Mouse (Mus musculus): ENCODE measurements around the gene Prl3d1.
"Not testable (repeated sequence)": the region's sequence is repeated elsewhere in the genome, so short reads cannot be mapped to it uniquely, and the experiment has no call there.

Prl3d1 gene

GRCm38 (mm10) chr13:27093890-27094289 lies at the start of gene Prl3d1:
TSS of gene Prl3d1 (plus strand) at chr13:27094190.
- DNase-seq (ENCODE audit: low read depth, low spot score): not testable (repeated sequence)

GRCm38 (mm10) chr13:27057270-27057669 lies 36.7 kb upstream of the Prl3d1 start, which contains the start of gene Prl:
TSS of gene Prl (plus strand) at chr13:27057570.
- no peak for DNase-seq (ENCODE audit: low read depth, low spot score)

- DNase-seq (ENCODE audit: low read depth, low spot score): no peak
These were observed 34.8 kb upstream of the Prl3d1 start for GRCm38 (mm10) chr13:27059177-27059576.

GRCm38 (mm10) chr13:27121398-27121797 lies 27.4 kb downstream of the Prl3d1 start, which contains the start of gene Prl3d2:
TSS of gene Prl3d2 (plus strand) at chr13:27121698.
- not testable (repeated sequence) for DNase-seq (ENCODE audit: low read depth, low spot score)

- no peak for DNase-seq (ENCODE audit: low read depth, low spot score)
These were observed 54.3 kb downstream of the Prl3d1 start for GRCm38 (mm10) chr13:27148264-27148663.
